Mouse (Mus musculus): ENCODE measurements around the gene Ttc21a.

DNA sequence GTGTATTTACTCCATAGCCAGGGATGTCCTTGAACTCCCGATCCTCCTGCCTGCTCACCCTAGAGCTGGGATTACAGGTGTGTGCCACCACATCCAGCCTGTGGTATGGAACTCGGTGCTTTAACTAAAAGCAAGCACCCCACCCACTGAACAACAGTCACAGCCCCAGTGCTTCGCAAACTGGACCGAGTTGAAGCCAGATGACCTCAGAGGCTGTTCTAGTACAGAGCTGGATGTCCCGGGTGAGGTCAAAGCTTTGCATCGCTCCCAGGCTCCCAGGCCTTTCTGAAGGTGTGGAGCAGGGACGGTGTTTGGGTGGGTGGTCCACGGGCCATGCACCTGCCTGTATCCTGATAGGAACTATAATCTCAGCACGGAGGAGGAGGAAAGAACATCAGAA lies 14.0 kb downstream of the Ttc21a start:
- TF ChIP-seq GABPA (IDR thresholded peaks at IDR 0.05; ENCODE audit: insufficient replicate concordance, low read depth, low read length), result no peak
- no peak for TF ChIP-seq POLR2A (IDR thresholded peaks at IDR 0.05; ENCODE audit: low read depth, low read length)
